Mouse (Mus musculus) ovary, postnatal 10 days (tissue): ENCODE measurements around the gene Ldlrad2.
A peak's percentile ranks its signal among the peaks of the same experiment; 100 is the strongest.
"Not testable (repeated sequence)": the region's sequence is repeated elsewhere in the genome, so short reads cannot be mapped to it uniquely, and the experiment has no call there.

Experiments
- DNase-seq: peaks from one replicate; pipeline ENCODE4 v3.0.0; 2022; ENCODE audit warnings: low spot score

Gene Ldlrad2

GRCm38 (mm10) chr4:137574469-137574868 is at the start of gene Ldlrad2:
TSS of gene Ldlrad2 (minus strand) at chr4:137574569.
- DNase-seq, result no peak

- DNase-seq, result no peak
Observed at GRCm38 (mm10) chr4:137622847-137623246, 48.5 kb upstream of the Ldlrad2 start.

- DNase-seq, result no peak
Observed at GRCm38 (mm10) chr4:137610256-137610655, 35.9 kb upstream of the Ldlrad2 start.

GRCm38 (mm10) chr4:137609702-137610101 is 35.3 kb upstream of the Ldlrad2 start:
- no peak for DNase-seq

- no peak for DNase-seq
Observed at GRCm38 (mm10) chr4:137609281-137609680, 34.9 kb upstream of the Ldlrad2 start.

- no peak for DNase-seq
Observed at GRCm38 (mm10) chr4:137607023-137607422, 32.7 kb upstream of the Ldlrad2 start.

GRCm38 (mm10) chr4:137603449-137604171 is 29.2 kb upstream of the Ldlrad2 start:
- DNase-seq, result no peak

GRCm38 (mm10) chr4:137598577-137598976 is 24.2 kb upstream of the Ldlrad2 start:
- DNase-seq, result no peak

- no peak for DNase-seq
Observed at GRCm38 (mm10) chr4:137597098-137597630, 22.8 kb upstream of the Ldlrad2 start.

GRCm38 (mm10) chr4:137594496-137595270 is 20.3 kb upstream of the Ldlrad2 start:
- DNase-seq, result peak; percentile 19

GRCm38 (mm10) chr4:137593601-137594495 is 19.5 kb upstream of the Ldlrad2 start, which contains the start of gene Usp48:
TSS of gene Usp48 (plus strand) at chr4:137593755.
- peak; percentile 98 for DNase-seq

- no peak for DNase-seq
Observed at GRCm38 (mm10) chr4:137590961-137591360, 16.6 kb upstream of the Ldlrad2 start.

GRCm38 (mm10) chr4:137589586-137589985 is 15.2 kb upstream of the Ldlrad2 start:
- DNase-seq, result no peak

GRCm38 (mm10) chr4:137589095-137589494 is 14.7 kb upstream of the Ldlrad2 start:
- not testable (repeated sequence) for DNase-seq

GRCm38 (mm10) chr4:137581815-137582214 is 7.4 kb upstream of the Ldlrad2 start:
- no peak for DNase-seq

- no peak for DNase-seq
Observed at GRCm38 (mm10) chr4:137580299-137580698, 5.9 kb upstream of the Ldlrad2 start.

- no peak for DNase-seq
Observed at GRCm38 (mm10) chr4:137579789-137580188, 5.4 kb upstream of the Ldlrad2 start.

GRCm38 (mm10) chr4:137578181-137578845 is 3.9 kb upstream of the Ldlrad2 start:
- DNase-seq, result peak; percentile 35

- DNase-seq, result no peak
Observed at GRCm38 (mm10) chr4:137577486-137577885, 3.1 kb upstream of the Ldlrad2 start.

- no peak for DNase-seq
Observed at GRCm38 (mm10) chr4:137569873-137570272, 4.5 kb downstream of the Ldlrad2 start.

GRCm38 (mm10) chr4:137556673-137557210 is 17.6 kb downstream of the Ldlrad2 start:
- no peak for DNase-seq
